Mouse (Mus musculus) layer of hippocampus, adult 2 months (tissue): ENCODE data around the gene Srsf6. TPM values are rescaled to one million over a fixed set of nuclear protein-coding genes. Genes with fewer than 3 reads are reported as not detected.
"Not testable (repeated sequence)": the region's sequence is repeated elsewhere in the genome, so short reads cannot be mapped to it uniquely, and the experiment has no call there.

Experiments
- DNase-seq, 2 experiments: peaks; one replicate each; pipeline ENCODE4 v3.0.0; 2022; ENCODE audit warnings: low spot score in 2 of 2
- H3K27ac ChIP-seq: fragments of 200-600 bp; 2 replicates; pipeline ENCODE4 v1.8.1; 2022
- H3K4me3 ChIP-seq: fragments of 200-600 bp; 2 replicates; pipeline ENCODE4 v1.8.1; 2022; ENCODE audit warnings: mild to moderate bottlenecking
- CTCF ChIP-seq: fragments of 200-600 bp; conservative IDR thresholded peaks from 2 replicates; pipeline ENCODE4 v1.8.1; 2022; ENCODE audit warnings: antibody characterized with exemption, mild to moderate bottlenecking, moderate library complexity
- long read RNA-seq, 2 experiments: library from polyadenylated mRNA; stranded (forward); transcript quantifications; one replicate each; pipeline ENCODE4 v2.0.0; 2021; ENCODE audit warnings: borderline mapping rate in 2 of 2
- total RNA-seq, 2 experiments: library from RNA; stranded (reverse); gene quantifications; 2 replicates each; pipeline ENCODE4 v1.2.3; 2021

Srsf6 gene
- 100 to 1,000 TPM; 106 to 113 TPM for total RNA-seq
- long read RNA-seq, experiment 1, transcript Srsf6-203 (6 exons, 3,527 nt) = major isoform, 42 of 53 reads
- long read RNA-seq, experiment 1, partial matches to known transcripts = 8 of 53 reads
- long read RNA-seq, experiment 1, other reads (novel, unspliced or antisense) = 0 of 53 reads
- long read RNA-seq, experiment 2, transcript Srsf6-203 (6 exons, 3,527 nt) = major isoform, 65 of 81 reads
- long read RNA-seq, experiment 2, partial matches to known transcripts = 9 of 81 reads
- long read RNA-seq, experiment 2, other reads (novel, unspliced or antisense) = 3 of 81 reads

DNA sequence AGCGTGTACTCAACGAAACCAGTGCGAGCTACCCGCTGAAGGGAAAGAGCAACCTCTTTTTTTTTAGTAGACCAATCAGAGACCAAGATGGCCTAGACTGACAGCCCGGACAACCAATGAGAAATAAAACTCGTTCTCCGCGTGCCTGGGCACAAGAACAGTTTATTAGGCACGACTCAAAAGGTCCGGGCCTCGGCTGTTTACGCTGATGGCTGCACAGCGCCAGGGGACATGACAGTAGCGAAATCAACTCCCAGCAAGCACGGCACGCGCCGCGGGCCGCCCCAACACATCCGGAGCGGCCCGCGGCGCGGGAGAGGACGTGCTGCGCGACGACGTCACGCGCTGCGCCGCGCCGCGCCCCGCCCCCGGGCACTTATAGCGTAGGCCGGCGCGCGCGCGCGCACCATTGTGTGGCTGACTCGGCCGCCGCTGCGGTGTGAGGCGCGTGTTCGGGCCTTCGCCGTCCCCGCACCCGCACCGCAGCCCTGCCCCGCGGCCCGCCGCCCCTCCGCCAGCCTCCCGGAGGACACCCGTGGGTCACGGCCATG lies at the start of gene Srsf6:
Gene Srsf6 (plus strand): TSS at position 406 of the 551 bp plus-strand sequence.
- Histone ChIP-seq H3K27ac (peak within 1 kb of the TSS; percentile 100), H3K4me3 (peak within 1 kb of the TSS; percentile 100)
- DNase-seq = peak; percentile 85 to 86
- no peak for TF ChIP-seq CTCF

DNA sequence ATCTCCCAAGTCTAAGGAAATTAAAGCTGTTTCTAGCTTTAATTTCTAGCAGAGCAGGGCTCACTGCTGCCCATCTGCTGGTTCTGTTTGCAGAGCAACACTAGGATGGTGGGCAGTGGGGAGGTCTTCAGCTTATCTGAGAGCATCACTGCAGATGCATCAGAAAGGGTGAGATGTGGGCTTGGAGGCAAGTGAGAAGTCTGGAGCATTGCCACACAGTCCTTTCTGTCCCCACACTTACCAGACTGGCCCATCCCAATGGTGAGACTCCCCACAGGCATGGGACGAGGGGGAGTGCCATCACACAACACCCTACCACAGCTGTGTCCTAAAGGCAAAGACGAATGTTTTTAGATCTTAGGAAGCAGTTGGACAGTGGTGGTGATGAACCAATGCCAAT lies 47.2 kb upstream of the Srsf6 start:
- TF ChIP-seq CTCF = no peak
- Histone ChIP-seq H3K4me3 (no peak overlapping the region), H3K27ac (no peak overlapping the region)
- no peak for DNase-seq

DNA sequence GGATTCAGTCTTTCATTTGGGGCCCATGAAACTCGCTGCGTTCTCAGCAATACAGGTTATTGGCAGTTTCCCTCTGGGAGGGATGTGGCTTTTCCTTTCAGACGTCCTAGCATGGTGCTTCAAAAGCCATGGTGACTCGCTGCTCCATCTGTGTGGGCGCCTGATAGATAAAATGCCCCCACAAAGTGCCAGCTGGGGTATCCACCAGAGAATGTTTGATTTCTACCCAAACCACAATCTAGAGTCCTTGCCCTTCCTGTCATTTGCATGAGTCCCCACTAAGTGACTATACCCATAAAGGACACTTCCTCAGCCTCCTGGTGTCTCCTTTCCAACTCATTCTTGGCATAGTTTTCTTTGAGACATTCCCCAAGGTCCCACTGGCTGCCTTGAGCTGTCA lies 44.2 kb upstream of the Srsf6 start:
- DNase-seq = no peak
- TF ChIP-seq CTCF = no peak
- Histone ChIP-seq H3K27ac (no peak overlapping the region), H3K4me3 (no peak overlapping the region)

DNA sequence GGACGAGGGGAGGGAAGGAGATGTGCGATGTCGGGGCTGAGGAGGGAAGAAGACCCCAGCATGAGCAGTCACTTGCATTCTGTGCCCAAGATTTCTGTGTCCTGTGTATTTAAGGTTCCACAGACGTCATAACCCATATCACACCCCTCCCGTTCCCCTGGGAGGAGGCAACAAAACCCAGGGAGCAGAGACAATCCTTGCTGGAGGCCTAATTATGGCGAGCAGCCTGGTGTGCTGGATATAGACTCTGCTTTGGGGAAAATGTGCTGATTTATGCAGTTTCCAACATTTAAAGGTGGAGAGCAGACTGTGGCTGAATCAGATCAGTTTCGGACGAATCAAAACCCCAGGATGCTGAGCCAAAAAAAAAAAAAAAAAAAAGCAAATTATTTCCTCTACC lies 42.7 kb upstream of the Srsf6 start:
- H3K4me3 ChIP-seq = no peak overlapping the region
- TF ChIP-seq CTCF = no peak
- no peak overlapping the region for H3K27ac ChIP-seq
- DNase-seq = peak in 1 of 2 experiments; percentile 17

DNA sequence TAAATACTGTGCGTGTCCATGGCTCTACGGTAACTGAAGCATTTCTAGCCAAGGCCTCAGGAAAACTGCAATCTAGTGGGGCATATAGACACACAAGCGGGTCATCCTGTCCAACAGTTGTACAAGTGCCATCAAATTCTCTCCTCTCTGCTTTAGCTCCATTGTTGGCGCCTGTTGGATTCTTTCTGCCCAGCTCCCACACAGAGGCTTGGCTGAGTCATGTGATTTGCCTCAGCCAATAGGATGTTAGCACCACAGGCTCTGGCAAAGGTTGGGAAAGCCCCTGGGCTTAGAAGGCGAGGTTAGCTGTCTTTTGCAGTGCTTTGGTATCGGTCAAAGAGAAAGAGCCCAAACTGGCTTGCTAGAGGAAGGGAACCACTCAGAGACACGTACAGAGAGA lies 42.1 kb upstream of the Srsf6 start:
- no peak for DNase-seq
- Histone ChIP-seq H3K4me3 (no peak overlapping the region), H3K27ac (no peak overlapping the region)
- TF ChIP-seq CTCF = no peak

DNA sequence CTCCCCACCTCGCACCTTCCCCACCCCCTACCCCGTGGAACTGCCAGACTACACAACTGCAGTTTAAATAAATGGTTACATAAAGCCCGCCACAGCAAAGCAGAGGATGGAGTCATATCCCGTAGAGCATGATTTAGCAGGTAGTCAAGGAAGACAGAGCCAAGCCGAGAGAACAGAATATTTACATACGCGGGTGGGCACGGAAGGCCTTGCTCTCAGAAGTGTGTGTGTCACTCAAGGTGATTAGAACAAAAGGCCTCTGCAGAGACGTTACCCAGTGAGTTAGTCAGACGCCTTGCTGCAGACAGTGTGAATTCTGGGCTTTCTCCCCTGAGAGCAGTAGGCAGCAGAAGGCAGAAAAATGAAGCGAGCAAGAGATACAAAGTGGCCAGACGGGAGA lies 41.6 kb upstream of the Srsf6 start:
- no peak for TF ChIP-seq CTCF
- DNase-seq = no peak

DNA sequence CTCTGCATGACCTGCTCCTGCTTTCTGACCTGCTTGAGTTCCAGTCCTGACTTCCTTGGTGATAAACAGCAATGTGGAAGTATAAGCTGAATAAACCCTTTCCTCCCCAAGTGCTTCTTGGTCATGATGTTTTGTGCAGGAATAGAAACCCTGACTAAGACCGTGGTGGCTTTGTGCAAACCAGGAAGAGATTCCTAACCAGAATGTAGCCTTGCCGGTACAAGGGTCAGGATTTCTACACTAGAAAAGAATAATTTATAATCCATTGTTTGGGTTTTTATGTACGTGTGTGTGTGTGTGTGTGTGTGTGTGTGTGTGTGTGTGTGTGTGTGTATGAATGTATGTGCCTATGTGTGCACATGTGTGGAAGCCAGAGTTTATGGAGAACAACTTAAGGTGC lies 38.3 kb upstream of the Srsf6 start:
- not testable (repeated sequence) for H3K27ac ChIP-seq, DNase-seq, H3K4me3 ChIP-seq

More for the DNA sequence above, 41.6 kb upstream of the Srsf6 start:
- no peak overlapping the region for H3K4me3 ChIP-seq
- H3K27ac ChIP-seq = no peak overlapping the region

DNA sequence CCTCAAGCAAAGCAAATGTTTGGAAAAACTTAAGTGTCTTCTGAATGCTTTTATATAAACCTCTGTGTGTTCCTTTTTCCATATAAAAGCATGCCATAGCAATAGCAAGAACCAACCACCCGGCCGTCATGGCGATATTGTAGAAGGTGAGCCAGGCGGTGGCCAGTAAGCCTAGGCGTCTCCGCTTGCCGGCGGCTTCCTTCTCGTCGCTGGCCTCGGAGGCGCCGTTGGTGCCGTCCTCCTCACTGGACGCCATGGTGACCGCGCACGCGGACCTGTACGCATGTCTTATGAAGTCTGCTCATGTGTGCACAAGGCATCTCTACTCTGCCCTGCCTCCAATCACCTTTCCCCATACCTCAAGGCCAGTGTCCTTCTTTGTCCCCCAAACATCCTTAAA lies 32.1 kb upstream of the Srsf6 start:
- DNase-seq, H3K4me3 ChIP-seq, H3K27ac ChIP-seq: not testable (repeated sequence)

DNA sequence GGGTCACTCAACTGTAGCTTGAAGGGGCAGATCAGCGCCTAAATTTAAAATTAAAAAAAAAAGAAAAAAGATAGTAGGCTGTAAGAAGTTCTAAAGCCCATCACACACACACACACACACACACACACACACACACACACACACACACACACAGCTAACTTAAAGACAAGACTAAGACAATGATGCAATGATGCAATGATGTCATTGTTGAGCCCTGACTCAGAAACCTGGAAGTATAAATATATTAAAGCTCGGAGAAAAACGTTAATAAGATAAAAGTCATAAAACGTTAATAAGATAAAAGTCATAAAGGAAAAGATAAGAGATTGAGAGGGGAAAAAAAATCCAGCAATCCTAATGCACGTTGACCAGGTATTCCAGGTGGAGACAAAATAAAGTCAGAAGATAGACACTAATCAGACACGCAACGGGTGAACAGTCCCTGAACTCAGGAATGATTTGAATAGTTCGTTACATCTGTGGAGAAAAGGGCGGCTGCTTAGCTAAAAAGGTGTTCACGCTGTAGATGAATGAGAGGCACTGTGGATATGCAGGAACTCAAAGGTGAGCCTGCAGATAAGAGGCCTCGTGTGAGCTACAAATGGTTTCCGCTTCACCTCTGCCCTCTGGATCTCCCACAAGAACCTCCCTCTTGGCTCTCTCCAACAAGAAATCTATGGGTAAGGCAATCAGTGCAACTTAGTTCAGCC lies 31.3 kb upstream of the Srsf6 start:
- TF ChIP-seq CTCF = no peak
- DNase-seq = no peak
- Histone ChIP-seq H3K27ac (no peak overlapping the region), H3K4me3 (no peak overlapping the region)

DNA sequence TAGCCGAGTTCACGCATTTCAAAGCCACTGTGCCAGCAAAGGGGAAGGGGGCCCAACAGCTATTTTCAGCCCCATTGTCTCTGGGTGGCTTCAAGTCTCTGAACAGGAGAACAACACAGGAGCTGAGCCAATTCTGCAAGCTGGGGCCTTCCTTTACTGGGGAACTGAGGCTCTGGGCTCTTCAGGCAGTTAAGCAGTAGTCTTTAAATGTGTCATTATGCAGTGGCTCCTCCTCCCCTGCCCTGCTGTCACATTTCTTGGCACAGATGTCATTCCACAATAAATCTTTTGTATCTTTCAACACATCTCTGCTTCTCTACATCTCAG lies 30.8 kb upstream of the Srsf6 start:
- Histone ChIP-seq H3K4me3 (no peak overlapping the region), H3K27ac (no peak overlapping the region)
- TF ChIP-seq CTCF = no peak
- no peak for DNase-seq

DNA sequence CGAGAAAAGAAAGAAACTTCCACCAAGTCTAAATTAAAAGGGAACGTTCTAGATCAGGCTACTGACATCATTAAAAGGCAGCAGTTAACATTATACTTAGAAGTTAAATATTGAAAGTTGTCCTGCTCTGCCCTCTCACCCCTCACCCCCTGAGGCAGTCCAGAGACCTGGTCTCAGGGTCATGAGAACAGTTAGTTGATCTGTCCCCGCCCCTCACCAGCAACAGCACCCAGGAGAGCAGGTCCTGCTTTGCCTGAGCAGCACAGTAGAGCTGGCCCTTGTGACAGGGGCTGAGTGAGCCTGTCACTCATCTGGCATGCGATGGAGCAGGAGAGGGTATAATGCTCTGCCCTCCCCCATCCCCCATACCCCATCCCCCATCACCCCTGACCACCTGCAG lies 25.4 kb upstream of the Srsf6 start:
- no peak overlapping the region for H3K4me3 ChIP-seq
- TF ChIP-seq CTCF = no peak
- no peak overlapping the region for H3K27ac ChIP-seq
- no peak for DNase-seq

DNA sequence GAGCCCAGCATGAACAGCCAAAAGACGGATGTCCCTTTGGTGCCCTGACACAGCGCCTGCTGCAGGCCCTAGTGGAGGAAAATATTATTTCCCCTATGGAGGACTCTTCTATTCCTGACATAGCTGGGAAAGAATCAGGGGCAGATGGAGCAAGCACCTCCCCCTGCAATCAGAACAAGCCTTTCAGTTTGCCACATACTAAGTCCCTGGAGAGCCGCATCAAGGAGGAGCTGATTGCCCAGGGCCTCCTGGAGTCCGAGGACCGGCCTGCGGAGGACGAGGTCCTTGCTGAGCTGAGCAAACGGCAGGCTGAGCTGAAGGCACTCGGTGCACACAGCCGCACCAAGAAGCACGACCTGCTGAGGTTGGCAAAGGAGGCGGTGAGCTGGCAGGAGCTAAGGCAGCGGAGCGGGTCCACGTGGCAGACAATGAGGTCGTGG lies 23.3 kb upstream of the Srsf6 start:
- H3K4me3 ChIP-seq = peak overlapping the region; percentile 12; the same call in 1 of the 2 replicates
- no peak for DNase-seq
- no peak overlapping the region for H3K27ac ChIP-seq
- peak; percentile 68 for TF ChIP-seq CTCF

DNA sequence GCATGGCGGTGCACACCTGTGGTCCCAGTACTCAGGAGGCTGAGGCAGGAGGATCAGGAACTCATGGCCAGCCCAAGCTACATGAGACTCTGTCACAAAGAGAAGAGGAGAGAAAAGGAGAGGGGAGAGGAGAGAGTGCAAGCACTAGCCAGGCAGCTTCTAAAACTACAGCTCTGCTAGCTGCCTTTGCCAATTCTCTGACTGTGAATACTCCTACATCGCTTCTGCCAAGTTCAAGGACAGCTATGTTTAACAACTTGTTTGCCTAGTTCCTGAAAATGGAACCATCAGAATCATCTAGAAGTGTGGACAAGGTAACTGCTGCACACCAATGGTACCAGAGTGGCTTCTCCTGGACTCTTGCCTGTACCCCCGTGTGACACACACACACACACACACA lies 17.3 kb upstream of the Srsf6 start:
- DNase-seq = no peak
- Histone ChIP-seq H3K27ac (no peak overlapping the region), H3K4me3 (no peak overlapping the region)
- TF ChIP-seq CTCF = no peak

DNA sequence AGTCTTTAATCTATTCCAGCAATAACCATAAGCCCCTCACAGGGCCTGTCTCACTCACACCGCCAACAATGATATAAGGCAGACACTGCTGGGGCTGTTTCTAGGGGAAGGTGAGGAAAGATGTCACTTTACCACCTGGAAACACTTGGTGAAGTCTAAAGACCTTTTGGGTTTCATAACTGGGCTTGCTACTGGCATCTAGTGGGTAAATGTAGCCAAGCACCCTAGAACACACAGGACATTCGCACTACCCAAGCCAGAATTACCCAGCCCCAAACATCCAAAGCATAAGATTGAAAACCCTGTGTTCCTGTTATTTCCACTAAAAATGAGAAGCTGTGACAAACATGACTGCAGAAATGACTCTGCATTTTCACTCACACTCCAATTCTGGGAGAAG lies 16.8 kb upstream of the Srsf6 start:
- DNase-seq = no peak

More for the DNA sequence above, 16.8 kb upstream of the Srsf6 start:
- H3K27ac ChIP-seq = no peak overlapping the region
- H3K4me3 ChIP-seq = no peak overlapping the region
- TF ChIP-seq CTCF = peak; percentile 82
